Mouse (Mus musculus) liver (tissue): ENCODE results near the gene Hcfc1r1.

ENCODE experiments used
- DNase-seq: peaks from one replicate; pipeline ENCODE4 v3.0.0-alpha.2; 2020; ENCODE audit warnings: mixed read lengths

The Hcfc1r1 gene

GRCm38 (mm10) chr17:23722376-23723125 is 49.2 kb downstream of the Hcfc1r1 start, which contains the start of gene 1520401A03Rik:
Gene 1520401A03Rik (minus strand): TSS chr17:23722783.
- DNase-seq = no peak
